Mouse (Mus musculus) common myeloid progenitor, adult 5-6 weeks (primary cell): ENCODE results near the gene 4930524B15Rik. TPM values are rescaled to one million over a fixed set of nuclear protein-coding genes. Genes with fewer than 3 reads are reported as not detected.
"Not testable (repeated sequence)": the region's sequence is repeated elsewhere in the genome, so short reads cannot be mapped to it uniquely, and the experiment has no call there.

Experiments
- ATAC-seq: replicated peaks from 2 replicates; pipeline ENCODE4 v1.8.0; 2016; ENCODE audit warnings: low read depth, mild to moderate bottlenecking, moderate TSS enrichment, inconsistent platforms; ENCODE audit not compliant: poor library complexity, severe bottlenecking
- total RNA-seq: library from RNA; stranded (forward); fragments of 200-1000, 187-1606 nt; gene quantifications from 2 replicates; pipeline ENCODE4 v1.2.3, GENCODE M21; 2017

Gene 4930524B15Rik
- total RNA-seq = not detected in 2 replicates

DNA sequence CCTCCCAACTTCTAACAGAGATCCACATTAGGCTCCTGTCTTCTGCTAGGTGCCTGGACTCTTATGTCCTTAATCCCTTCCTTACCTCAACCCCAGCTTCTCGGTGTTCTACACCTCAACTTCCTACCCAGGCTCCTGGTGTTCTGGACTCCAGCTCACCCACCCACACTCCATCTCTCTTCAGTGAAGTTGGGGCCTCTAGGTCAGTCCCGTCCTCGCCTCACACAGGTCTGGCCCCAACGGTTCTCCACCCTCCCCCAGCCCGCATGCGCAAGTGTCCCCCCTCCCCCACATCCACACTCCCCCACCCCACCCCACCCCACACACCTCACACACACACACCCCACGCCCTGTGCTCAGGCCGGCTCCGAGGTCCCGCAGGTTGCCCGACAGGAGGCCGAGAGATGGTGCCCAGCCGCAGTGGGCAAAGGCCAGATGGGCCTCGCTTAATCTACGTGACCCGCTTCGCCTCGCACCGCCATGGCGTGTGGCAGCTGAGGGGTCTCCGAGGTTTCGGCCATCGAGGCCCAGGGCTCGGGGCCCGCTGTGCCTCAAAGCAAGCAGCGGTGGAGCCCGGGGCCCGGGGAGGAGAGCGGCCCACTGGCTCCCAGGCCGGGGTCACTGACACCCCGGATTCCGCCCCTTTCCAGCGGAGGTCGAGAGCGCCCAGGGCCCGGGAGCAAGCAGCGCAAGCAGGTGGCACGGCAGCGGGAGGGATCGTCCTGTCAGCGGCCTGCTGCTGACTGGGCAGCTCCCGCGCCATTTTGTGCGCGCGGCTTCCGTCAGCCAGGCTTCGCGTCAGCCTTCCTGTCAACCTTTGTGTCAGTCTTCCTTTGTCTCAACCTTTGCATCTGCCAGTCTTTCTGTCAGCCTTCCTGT lies at the start of gene 4930524B15Rik:
Gene 4930524B15Rik, plus strand, starts transcription at position 337 of the 879 bp plus-strand sequence.
- ATAC-seq = no peak

DNA sequence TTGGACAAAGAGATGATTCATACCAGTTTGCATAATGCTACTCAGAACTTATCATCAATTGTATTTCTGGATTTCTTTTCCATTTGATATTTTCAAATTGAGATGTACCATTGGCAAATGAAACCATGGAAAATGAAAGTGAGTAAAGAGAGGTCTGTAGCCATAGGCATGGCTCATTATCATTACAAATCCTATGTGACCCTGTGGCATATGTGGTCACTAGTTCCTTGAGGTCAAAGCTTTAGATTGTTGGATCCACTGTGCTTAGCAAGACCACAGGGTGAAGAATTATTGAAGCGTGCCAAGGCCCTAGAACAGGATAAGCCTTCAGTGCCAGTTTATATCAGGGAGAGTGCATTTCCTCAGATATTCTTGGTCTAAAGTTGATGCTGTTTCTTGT lies 47.6 kb upstream of the 4930524B15Rik start:
- ATAC-seq = no peak

DNA sequence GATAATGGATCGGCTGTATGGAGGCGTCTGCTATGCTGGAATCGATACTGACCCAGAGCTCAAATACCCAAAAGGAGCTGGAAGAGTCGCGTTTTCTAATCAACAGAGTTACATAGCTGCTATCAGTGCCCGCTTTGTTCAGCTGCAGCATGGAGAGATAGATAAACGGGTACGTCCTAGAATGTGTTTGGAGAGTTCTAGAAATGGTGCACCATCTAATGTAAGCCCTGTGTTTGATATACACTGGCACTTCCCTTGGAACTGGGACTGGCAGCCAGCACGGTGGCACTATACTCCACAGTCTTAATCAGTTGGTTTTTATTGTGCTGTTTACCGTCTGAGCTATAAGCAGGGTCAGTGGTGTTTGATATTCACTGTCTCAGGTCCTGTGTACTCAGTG lies 35.3 kb upstream of the 4930524B15Rik start:
- ATAC-seq = no peak

DNA sequence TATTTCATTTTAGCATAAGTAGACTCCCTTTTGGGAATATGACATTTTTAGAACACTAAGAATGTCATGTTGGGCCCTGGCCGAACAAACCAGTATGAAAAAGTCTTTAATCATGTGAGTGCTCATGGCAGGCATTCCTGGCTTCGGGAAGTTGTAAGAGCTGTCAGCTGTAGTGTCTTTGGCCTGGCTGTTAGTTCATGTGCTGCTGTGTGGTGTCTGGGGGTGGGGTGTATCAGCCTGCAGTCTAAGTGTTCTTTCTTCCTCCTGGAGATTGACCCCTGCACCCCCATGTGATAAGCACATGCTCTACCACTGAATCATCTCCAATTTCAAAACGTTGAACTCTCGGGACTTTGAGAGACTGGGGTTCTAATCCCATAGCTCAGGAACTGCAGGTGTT lies 29.7 kb upstream of the 4930524B15Rik start:
- ATAC-seq = no peak

DNA sequence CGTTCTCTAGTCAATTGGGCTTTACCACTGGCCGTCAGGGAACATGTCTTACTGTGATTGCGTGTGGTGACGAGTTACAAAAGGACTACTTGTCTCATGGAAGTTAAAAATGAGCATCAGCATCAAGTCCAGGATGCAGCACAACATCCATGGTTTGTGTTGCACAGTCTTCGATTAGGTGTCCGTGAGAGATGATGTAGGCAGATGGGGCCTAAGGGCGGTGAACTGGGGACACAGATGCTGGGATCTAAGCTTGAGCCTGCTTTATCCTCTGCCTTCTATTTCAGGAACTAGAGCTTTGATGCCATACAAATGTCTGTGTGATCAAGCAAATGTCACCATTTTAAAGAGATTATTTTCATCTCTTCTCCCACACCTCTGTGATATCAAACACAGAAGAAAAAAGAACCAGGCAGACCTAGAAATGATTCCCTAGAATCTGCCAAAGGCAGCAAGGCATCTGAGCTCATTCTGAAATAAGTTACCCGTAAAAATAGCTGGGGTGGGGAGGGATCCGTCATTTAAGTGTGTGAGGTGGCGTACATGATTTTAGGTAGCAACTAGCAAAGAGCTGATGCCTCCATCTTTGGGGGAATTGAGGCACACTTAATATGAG lies 28.4 kb upstream of the 4930524B15Rik start:
- ATAC-seq = no peak

- ATAC-seq = no peak
These were observed 24.3 kb upstream of the 4930524B15Rik start for GRCm38 (mm10) chr11:31940898-31941639.

DNA sequence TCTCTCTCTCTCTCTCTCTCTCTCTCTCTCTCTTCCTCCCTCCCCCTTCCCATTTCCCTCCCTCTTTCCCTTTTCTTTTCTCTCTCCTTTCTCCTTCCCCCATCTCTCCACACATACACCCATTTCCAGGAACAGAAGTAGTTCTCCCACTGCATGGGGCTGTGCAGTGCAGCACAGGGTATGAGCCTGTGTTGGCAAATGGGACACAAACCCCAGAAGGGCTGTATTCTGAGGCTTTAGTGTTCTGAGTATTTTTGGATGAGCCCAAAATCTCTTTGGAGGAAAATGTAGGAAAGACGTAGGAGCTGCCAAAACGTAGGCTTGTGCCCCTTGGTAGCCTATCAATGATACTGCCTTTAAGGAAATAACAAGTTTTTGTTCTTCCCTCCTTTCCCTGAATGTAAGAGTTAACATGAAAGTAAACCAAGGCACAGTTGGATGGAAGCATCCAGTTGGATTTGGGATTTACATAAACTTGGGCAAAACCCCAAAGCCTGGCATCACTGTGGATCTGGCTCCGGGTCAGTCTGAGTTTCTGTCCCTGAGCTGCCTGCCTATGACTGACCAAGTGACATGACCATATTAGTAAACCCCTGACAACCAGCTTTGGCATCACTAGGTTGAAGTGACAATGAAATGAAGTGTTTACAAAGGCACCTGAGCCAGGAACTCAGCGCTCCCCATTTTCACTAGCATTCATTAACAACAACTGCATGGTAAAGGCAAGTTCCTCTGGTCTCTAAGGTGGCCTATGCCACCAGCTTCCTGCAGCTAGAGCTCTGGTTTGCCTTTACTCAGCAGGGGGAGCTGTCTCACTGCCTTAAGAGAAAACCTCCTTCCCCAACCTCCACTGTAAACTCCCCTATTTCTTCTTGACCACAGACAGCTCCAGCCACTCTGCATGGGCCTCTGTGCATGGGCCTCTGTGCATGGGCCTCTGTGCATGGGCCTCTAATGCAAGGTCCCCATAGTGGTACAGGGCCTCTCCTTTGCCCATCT lies 23.5 kb upstream of the 4930524B15Rik start:
- ATAC-seq = peak; percentile 89

- ATAC-seq = no peak
These were observed 19.9 kb upstream of the 4930524B15Rik start for GRCm38 (mm10) chr11:31945471-31945870.

DNA sequence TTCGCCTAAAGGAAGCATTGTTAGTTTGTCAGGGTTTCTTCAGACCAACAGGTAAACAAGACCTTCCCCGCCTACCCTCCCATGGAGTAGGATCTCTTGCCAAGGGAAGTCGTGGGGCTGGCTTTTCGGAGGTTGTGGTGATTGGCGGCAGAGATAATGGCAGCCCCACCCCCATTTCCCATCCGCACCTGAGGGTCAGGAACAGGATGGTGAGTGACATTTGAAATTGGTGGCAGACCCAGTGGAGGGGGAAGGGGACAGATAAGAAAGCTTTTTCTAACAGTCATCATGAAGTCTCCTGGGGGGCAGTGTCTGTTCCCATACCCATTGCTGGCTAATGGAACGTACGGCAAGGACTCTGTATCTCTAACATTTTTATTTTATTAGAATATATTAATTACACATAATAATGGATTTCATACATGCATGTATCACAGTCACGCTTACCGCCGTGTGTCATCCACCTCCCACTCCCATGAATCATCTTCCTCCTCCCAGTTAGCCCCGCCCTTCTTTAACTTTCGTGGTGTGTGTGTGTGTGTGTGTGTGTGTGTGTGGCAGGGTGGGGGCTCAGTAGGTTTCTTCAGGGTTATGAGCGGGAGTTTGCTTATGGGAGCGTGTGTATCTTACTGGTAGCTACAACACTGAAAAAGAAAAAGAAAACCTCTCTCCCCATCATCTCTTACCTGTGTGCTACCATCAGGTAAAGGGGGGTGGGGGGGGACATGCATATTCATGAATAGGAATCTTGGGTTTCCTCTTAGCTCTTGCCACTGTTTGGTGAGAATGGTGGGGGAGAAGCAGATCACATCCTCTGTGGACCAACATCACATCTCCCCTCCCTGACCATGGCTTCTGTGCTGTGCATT lies 16.7 kb upstream of the 4930524B15Rik start:
- peak; percentile 43 for ATAC-seq

DNA sequence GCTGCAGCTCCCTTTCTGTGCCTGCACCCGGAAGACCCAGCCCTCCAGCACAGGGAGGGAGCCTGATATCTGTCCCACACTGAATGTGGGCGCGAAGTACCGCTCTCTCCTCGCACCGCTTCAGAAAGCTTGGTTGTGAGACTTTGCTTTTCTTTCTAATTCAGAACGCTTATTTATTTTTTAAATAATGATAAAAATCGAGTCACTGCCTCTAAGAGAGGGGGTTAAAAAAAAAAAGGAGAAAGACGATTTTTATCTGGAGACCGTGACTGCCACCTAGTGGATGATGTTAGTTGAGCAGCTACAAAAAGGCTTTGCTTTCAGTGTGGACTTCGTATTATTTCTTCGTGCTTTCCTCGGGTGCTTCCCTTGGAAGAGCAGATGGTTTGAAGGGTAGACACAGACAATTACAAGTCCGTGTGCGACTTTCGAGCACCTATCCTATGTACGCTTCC lies 16.0 kb upstream of the 4930524B15Rik start:
- peak; percentile 79 for ATAC-seq

DNA sequence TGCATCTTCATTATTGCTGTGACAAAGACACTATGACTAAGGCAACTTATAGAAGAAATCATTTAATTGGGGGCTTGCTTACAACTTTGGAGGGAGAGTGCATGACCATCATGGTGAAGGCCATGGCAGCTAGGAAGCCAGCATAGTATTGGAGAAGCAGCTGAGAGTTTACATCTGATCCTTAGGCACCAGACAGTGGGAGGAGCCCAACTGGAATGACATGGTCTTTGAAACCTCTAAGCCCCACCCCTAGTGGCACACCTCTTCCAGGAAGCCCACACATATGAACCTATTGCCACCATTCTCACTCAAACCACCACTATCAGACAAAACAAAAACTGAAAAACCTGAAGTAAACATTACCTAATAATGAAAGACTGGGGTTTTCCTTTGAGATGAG lies 5.3 kb upstream of the 4930524B15Rik start:
- ATAC-seq = no peak

GRCm38 (mm10) chr11:31963993-31964392 lies 1.4 kb upstream of the 4930524B15Rik start:
- ATAC-seq = 0 out of 2 replicates have a peak, but pooled peaks have one; percentile 45

DNA sequence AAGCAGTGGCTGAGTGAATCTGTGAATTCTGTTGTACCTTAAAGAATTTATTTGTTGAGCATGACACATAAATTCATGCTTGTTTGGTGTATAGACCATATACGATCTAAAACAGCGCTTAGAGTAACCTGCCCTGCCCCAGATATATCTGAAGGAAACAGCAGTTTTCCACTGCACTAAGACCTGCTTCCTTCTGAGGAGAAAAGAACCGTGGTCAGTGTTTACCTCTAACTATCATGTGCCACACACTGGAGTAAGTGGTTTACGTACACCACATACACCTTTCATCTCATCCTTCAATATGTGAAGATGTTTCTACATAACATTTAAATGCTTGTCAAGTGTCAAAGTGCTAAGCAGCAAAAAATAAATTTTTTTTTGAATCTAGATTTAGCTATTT lies 8.7 kb downstream of the 4930524B15Rik start:
- ATAC-seq = peak; percentile 56

GRCm38 (mm10) chr11:31974826-31975225 lies 9.4 kb downstream of the 4930524B15Rik start:
- ATAC-seq = no peak

DNA sequence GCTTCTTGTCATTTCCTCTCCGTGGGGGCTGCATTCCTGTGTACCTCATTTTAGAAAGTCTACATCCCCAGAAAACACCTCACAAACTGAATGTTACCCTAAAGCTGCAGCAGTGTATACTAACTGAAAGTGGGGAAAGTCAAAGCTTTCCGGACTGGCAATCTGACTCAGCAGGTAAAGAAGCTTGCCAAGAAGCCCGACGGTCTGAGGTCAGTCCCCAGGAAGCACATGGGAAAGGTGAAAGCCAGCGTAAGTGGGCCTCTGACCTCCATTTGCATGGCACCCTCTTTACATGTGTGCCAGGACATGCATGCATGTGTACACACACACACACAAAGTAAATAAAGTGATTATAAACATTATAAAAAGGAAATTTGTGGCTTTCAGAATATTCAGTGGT lies 10.3 kb downstream of the 4930524B15Rik start:
- no peak for ATAC-seq

GRCm38 (mm10) chr11:31976137-31976536 lies 10.7 kb downstream of the 4930524B15Rik start:
- ATAC-seq = no peak

- not testable (repeated sequence) for ATAC-seq
These were observed 14.7 kb downstream of the 4930524B15Rik start for GRCm38 (mm10) chr11:31980089-31980488.

DNA sequence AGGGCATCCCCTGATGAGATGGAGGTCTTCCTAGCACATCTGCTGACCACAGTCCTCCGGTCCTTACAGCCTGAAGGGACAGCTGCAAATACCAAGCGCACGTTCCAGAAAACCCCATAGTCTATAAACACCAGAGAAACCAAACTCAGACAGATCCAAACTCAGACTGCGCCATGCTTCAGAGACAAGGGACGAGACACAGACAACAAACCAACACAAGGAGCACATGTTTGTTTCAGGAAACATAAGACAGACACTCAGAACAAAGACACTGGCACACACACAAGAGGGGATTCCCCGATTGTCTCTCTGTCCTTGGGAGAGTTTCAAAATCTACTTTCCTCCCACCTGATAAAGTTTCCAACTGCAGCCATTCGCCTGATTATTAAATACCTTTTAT lies 16.4 kb downstream of the 4930524B15Rik start:
- no peak for ATAC-seq
